Comparison of ENCODE assay signal across 8 mouse cellular contexts in genomic region chr11:3963610-3964415, GRCm38 (mm10). TPM values are rescaled to one million over a fixed set of nuclear protein-coding genes. Genes with fewer than 3 reads are reported as not detected.
DNase-seq lines count a peak whose midpoint lies in the region; ATAC-seq lines count a peak whose summit lies in the region.

TSS of gene Pes1 (plus strand) at chr11:3963975.

- peak within 1 kb of the TSS; percentile 74 for H3K4me3 ChIP-seq in heart, embryonic 13.5 days
- H3K4me3 ChIP-seq in liver, embryonic 12.5 days, result peak within 1 kb of the TSS; percentile 84
- H3K4me3 ChIP-seq in stomach, embryonic 15.5 days (replicated peaks), result peak within 1 kb of the TSS; percentile 65

- H3K9me3 ChIP-seq in heart, embryonic 13.5 days, result no peaks in the 10 kb centered on the region
- H3K9me3 ChIP-seq in liver, embryonic 12.5 days (replicated peaks), result no peaks in the 10 kb centered on the region
- H3K9me3 ChIP-seq in stomach, embryonic 15.5 days, result no peaks in the 10 kb centered on the region

- peaks cover 6% of the 10 kb centered on the region for H3K27me3 ChIP-seq in heart, embryonic 13.5 days (replicated peaks)
- peaks cover 4% of the 10 kb centered on the region; the same call in 1 of the 2 replicates for H3K27me3 ChIP-seq in liver, embryonic 12.5 days (replicated peaks)
- no peaks in the 10 kb centered on the region for H3K27me3 ChIP-seq in stomach, embryonic 15.5 days (replicated peaks)

- DNase-seq in CD4-positive, CD25-positive, alpha-beta regulatory T cell, adult 2 months (ENCODE audit: low read depth, low spot score), result peak; percentile 90
- DNase-seq in brain, embryonic 18.5 days (ENCODE audit: low read depth, low spot score), result peak; percentile 86
- DNase-seq in fat pad, adult 2 months (ENCODE audit: extremely low read depth, low read depth, low spot score), result peak; percentile 36
- DNase-seq in kidney, postnatal 10 days, result peak; percentile 87
- peak; percentile 81 to 87 for DNase-seq in natural killer cell, adult 2 months (ENCODE audit: low spot score in 2 of 2)

- peak within 1 kb of the TSS; percentile 93 for H3K4me2 ChIP-seq in heart, embryonic 13.5 days
- H3K4me2 ChIP-seq in liver, embryonic 12.5 days, result peak within 1 kb of the TSS; percentile 84
- peak within 1 kb of the TSS; percentile 79 for H3K4me2 ChIP-seq in stomach, embryonic 15.5 days

- ATAC-seq in heart, embryonic 13.5 days (ENCODE audit: extremely low read depth, insufficient number of reproducible peaks, low FRiP score, low TSS enrichment), result peak; percentile 83
- ATAC-seq in liver, embryonic 12.5 days, result peak; percentile 90
- peak; percentile 87 for ATAC-seq in stomach, embryonic 15.5 days (ENCODE audit: insufficient read depth, low FRiP score, low read depth)

- peaks cover 21% of the 10 kb centered on the region for H3K4me1 ChIP-seq in heart, embryonic 13.5 days
- peaks cover 31% of the 10 kb centered on the region for H3K4me1 ChIP-seq in liver, embryonic 12.5 days
- peaks cover 11% of the 10 kb centered on the region for H3K4me1 ChIP-seq in stomach, embryonic 15.5 days

- peak within 1 kb of the TSS; percentile 88 for H3K9ac ChIP-seq in heart, embryonic 13.5 days
- peak within 1 kb of the TSS; percentile 84 for H3K9ac ChIP-seq in liver, embryonic 12.5 days
- peak within 1 kb of the TSS; percentile 68 for H3K9ac ChIP-seq in stomach, embryonic 15.5 days

- peaks cover 24% of the 10 kb centered on the region for H3K36me3 ChIP-seq in heart, embryonic 13.5 days
- H3K36me3 ChIP-seq in liver, embryonic 12.5 days, result peaks cover 26% of the 10 kb centered on the region
- 0 out of 2 replicates have a peak, but pooled peaks cover 6% of the 10 kb centered on the region for H3K36me3 ChIP-seq in stomach, embryonic 15.5 days

- WGBS in heart, embryonic 13.5 days, result under 1% methylated on average over 31 of the region's 31 CpGs
- under 1% methylated on average over 31 of the region's 31 CpGs for WGBS in liver, embryonic 12.5 days (ENCODE audit: insufficient replicate concordance)
- under 1% methylated on average over 31 of the region's 31 CpGs for WGBS in stomach, embryonic 15.5 days

- H3K27ac ChIP-seq in heart, embryonic 13.5 days (replicated peaks), result peak within 1 kb of the TSS; percentile 73
- H3K27ac ChIP-seq in liver, embryonic 12.5 days, result peak within 1 kb of the TSS; percentile 76
- H3K27ac ChIP-seq in stomach, embryonic 15.5 days, result peak within 1 kb of the TSS; percentile 71

RNA-seq across cellular contexts. Expression of gene Pes1, which starts in this region (rescaled TPM):
- polyA plus RNA-seq in heart, embryonic 13.5 days (2015; fragmentation: Nextera tagmentation; extraction: Ambion mirVana), result 46.6 and 52.2 TPM in 2 replicates
- 72.0 and 74.0 TPM in 2 replicates for polyA plus RNA-seq in liver, embryonic 12.5 days (2016; fragmentation: Nextera tagmentation; extraction: Ambion mirVana)
- 75.6 and 80.2 TPM in 2 replicates for polyA plus RNA-seq in stomach, embryonic 15.5 days (2015; fragmentation: Nextera tagmentation; extraction: Ambion mirVana)

Comparison
In these comparisons a context has a peak if more than half of its experiments do, and no peak if none do; other contexts are left out.
1. Peak in every context shown above with its lines: DNase-seq, ATAC-seq, H3K4me3 ChIP-seq and H3K27ac ChIP-seq.
2. DNase-seq: peak in every context shown above with its lines; median percentile 90 in CD4-positive, CD25-positive, alpha-beta regulatory T cell, adult 2 months; 87 in kidney, postnatal 10 days; 86 in brain, embryonic 18.5 days; 84 in natural killer cell, adult 2 months; 36 in fat pad, adult 2 months.